17 mouse cellular contexts compared by ENCODE assay signal in genomic region chr9:123313726-123314125, GRCm38 (mm10). TPM values are rescaled to one million over a fixed set of nuclear protein-coding genes. Genes with fewer than 3 reads are reported as not detected.
DNase-seq lines count a peak whose midpoint lies in the region.
"Had no signal": no experiment of that assay in that cellular context is flagged by ENCODE, and none has a peak within 500 bp of the region (broad histone marks: within the 10 kb centered on the region; RNA-seq: fewer than 3 reads in every experiment).

No protein-coding gene starts in this region.

- intact Hi-C loops in left cerebral cortex, postnatal 14 days (cut with DNase I): no loop called here
- intact Hi-C loops in left cerebral cortex, postnatal 25 days (cut with DNase I): no loop called here

- peak; percentile 26 to 27 for DNase-seq in frontal cortex, adult 2 months (ENCODE audit: extremely low spot score in 1 of 2, low spot score in 1 of 2)
- no peak for DNase-seq in frontal cortex, postnatal 25 days (ENCODE audit: low spot score in 2 of 2)
- peak; percentile 42 for DNase-seq in left cerebral cortex, adult 11 months (ENCODE audit: low spot score)
- DNase-seq in left cerebral cortex, adult 18-20 months (ENCODE audit: low spot score in 2 of 2): no peak
- DNase-seq in left cerebral cortex, postnatal 14 days (ENCODE audit: low spot score in 2 of 2): peak; percentile 11 to 42
- DNase-seq in left cerebral cortex, postnatal 25 days (ENCODE audit: low spot score in 2 of 2): no peak
- peak; percentile 79 for DNase-seq in brain, adult 2 months (ENCODE audit: low read depth, low spot score)
- no peak for DNase-seq in adrenal gland, postnatal 14 days
- DNase-seq: adrenal gland, adult 8-10 months; adrenal gland, postnatal 25 days; B cell, adult 2 months; cerebellum, adult 11-12 months; cerebellum, adult 2 months; cerebellum, adult 9-10 months; cerebellum, postnatal 10 days; cerebellum, postnatal 25 days had no signal

RNA-seq across cellular contexts. Expression of gene Lars2, which starts 53.0 kb away (rescaled TPM):
- 1,564 and 1,759 TPM in 2 replicates for polyA plus RNA-seq in frontal cortex, adult 2 months (2012; rRNA removed)
- 10 to 100 TPM; 33.7 to 36.0 TPM for total RNA-seq in left cerebral cortex, adult 18-20 months (2021)
- total RNA-seq in left cerebral cortex, postnatal 14 days (2021): 10 to 100 TPM; 29.7 to 35.2 TPM
- 10 to 100 TPM; 35.7 to 54.0 TPM for total RNA-seq in left cerebral cortex, postnatal 25 days (2021)
- total RNA-seq in adrenal gland, postnatal 14 days (2021): 79.5 and 81.4 TPM in 2 replicates

RNA-seq across cellular contexts. Expression of gene Tmem158, which starts 53.2 kb away (rescaled TPM):
- polyA plus RNA-seq in frontal cortex, adult 2 months (2012; rRNA removed): 51.9 and 54.8 TPM in 2 replicates
- total RNA-seq in left cerebral cortex, adult 18-20 months (2021): 10 to 100 TPM; 54.7 to 65.3 TPM
- total RNA-seq in left cerebral cortex, postnatal 14 days (2021): 10 to 100 TPM; 57.5 to 74.7 TPM
- 10 to 100 TPM; 56.5 to 75.0 TPM for total RNA-seq in left cerebral cortex, postnatal 25 days (2021)
- 12.9 and 16.1 TPM in 2 replicates for total RNA-seq in adrenal gland, postnatal 14 days (2021)
- total RNA-seq: G1E had no signal
- polyA plus RNA-seq: G1E had no signal

Comparison
In these comparisons a context has a peak if more than half of its experiments do, and no peak if none do; other contexts are left out.
1. DNase-seq: peak in frontal cortex, adult 2 months (2 of 2), left cerebral cortex, adult 11 months (single experiment), left cerebral cortex, postnatal 14 days (2 of 2) and brain, adult 2 months (single experiment); none in frontal cortex, postnatal 25 days (0 of 2), left cerebral cortex, adult 18-20 months (0 of 2), left cerebral cortex, postnatal 25 days (0 of 2) and adrenal gland, postnatal 14 days (single experiment).